ENCODE assay signal across 19 mouse cellular contexts in the genomic region with DNA sequence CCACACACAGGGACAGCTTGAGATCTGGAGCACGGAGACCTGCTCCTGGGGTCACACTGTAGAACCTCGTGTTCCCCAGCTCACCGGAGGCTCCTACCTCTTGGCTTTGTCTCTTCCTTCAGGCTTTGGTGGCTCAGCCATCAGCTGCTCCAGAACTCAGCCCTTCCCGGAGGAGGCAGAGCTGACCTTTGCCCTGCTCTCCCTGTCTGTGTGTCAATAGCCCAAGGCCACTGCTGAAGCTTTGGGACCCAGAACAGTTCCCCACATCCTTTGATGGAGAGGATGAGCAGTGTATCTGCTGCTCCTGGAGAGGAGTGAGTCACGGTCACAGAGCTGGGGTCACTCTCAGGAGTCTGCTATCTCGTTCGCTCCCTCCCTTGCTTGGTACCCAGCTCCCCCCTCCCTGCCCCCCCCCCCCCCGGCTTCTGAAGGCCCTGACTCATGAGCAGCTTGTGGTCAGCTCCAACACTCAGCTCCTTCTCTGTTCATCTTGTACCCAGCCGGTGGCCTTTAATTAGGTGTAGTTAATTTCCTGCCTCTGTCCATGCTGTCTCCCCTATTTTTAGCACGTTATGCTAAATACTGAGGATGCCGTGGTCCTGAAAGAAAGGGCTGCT. TPM values are rescaled to one million over a fixed set of nuclear protein-coding genes. Genes with fewer than 3 reads are reported as not detected.
A peak's percentile ranks its signal among the peaks of the same experiment; 100 is the strongest.
DNase-seq lines count a peak whose midpoint lies in the region; ATAC-seq and TF ChIP-seq lines count a peak whose summit lies in the region.
"Had no signal": no experiment of that assay in that cellular context is flagged by ENCODE, and none has a peak within 500 bp of the region (broad histone marks: within the 10 kb centered on the region; RNA-seq: fewer than 3 reads in every experiment).

No protein-coding gene starts in this region.

- peak; percentile 48; the same call in 1 of the 2 replicates for ATAC-seq in lung, embryonic 14.5 days (ENCODE audit: insufficient read depth)
- ATAC-seq in CD4-positive, CD25-positive, alpha-beta regulatory T cell, adult 4 months = no peak
- ATAC-seq: hindbrain, postnatal 0 days had no signal

- H3K4me3 ChIP-seq in lung, embryonic 14.5 days (ENCODE audit: low read depth, low read length) = no peak overlapping the region
- H3K4me3 ChIP-seq: forebrain, embryonic 12.5 days; heart, embryonic 13.5 days; limb, embryonic 15.5 days; neural tube, embryonic 12.5 days had no signal

- no peaks in the 10 kb centered on the region for H3K9me3 ChIP-seq in lung, embryonic 14.5 days (ENCODE audit: low read depth, low read length)
- H3K9me3 ChIP-seq: limb, embryonic 15.5 days had no signal

- peak overlapping the region; percentile 36; the same call in 1 of the 2 replicates for H3K4me2 ChIP-seq in lung, embryonic 14.5 days
- H3K4me2 ChIP-seq: forebrain, embryonic 12.5 days; heart, embryonic 13.5 days; limb, embryonic 15.5 days; neural tube, embryonic 12.5 days had no signal

- 36% methylated on average over 10 of the region's 11 CpGs for WGBS in lung, embryonic 14.5 days

- no peaks in the 10 kb centered on the region for H3K36me3 ChIP-seq in lung, embryonic 14.5 days (ENCODE audit: insufficient read depth)
- H3K36me3 ChIP-seq: forebrain, embryonic 12.5 days; G1E; heart, embryonic 13.5 days; limb, embryonic 15.5 days; neural tube, embryonic 12.5 days had no signal

- H3K4me1 ChIP-seq in lung, embryonic 14.5 days (ENCODE audit: insufficient read depth) = peaks cover 10% of the 10 kb centered on the region
- H3K4me1 ChIP-seq: forebrain, embryonic 12.5 days; limb, embryonic 15.5 days; neural tube, embryonic 12.5 days had no signal

- H3K27me3 ChIP-seq in lung, embryonic 14.5 days (ENCODE audit: insufficient read depth, low read length) = no peaks in the 10 kb centered on the region
- H3K27me3 ChIP-seq: forebrain, embryonic 12.5 days; limb, embryonic 15.5 days; neural tube, embryonic 12.5 days had no signal

- no peak overlapping the region for H3K9ac ChIP-seq in lung, embryonic 14.5 days
- H3K9ac ChIP-seq: forebrain, embryonic 12.5 days; limb, embryonic 15.5 days; neural tube, embryonic 12.5 days had no signal

- TF ChIP-seq CTCF in lung, embryonic 14.5 days (IDR thresholded peaks at IDR 0.05; ENCODE audit: low read depth) = no peak

- peak; percentile 51 for DNase-seq in embryo, embryonic 10 days (ENCODE audit: low spot score)
- no peak for DNase-seq in embryo, embryonic 9.5 days (ENCODE audit: extremely low spot score)
- DNase-seq in lung, embryonic 14.5 days = peak; percentile 76
- DNase-seq in lung, postnatal 25 days (ENCODE audit: low spot score) = no peak
- peak; percentile 66 for DNase-seq in 416B (ENCODE audit: low read depth)
- peak; percentile 28 for DNase-seq in lung, postnatal 36 days
- DNase-seq in thymus, postnatal 0 days (ENCODE audit: low spot score) = no peak
- DNase-seq: cerebellum, adult 9-10 months; embryo, embryonic 11 days; heart, postnatal 36 days; kidney, adult 11 months; thymus, adult 18-20 months had no signal

- H3K27ac ChIP-seq in lung, embryonic 14.5 days (ENCODE audit: low read depth) = peak overlapping the region; percentile 79
- H3K27ac ChIP-seq: forebrain, embryonic 12.5 days; heart, embryonic 13.5 days; hindbrain, postnatal 0 days; limb, embryonic 15.5 days; neural tube, embryonic 12.5 days had no signal

RNA-seq across cellular contexts. Expression of gene Ptpn1, which starts 54.5 kb away (rescaled TPM):
- 59.3 and 61.3 TPM in 2 replicates for polyA plus RNA-seq in lung, embryonic 14.5 days (2014; fragmentation: Nextera tagmentation; extraction: Ambion mirVana)
- polyA plus RNA-seq in thymus, postnatal 0 days (2015; fragmentation: Nextera tagmentation; extraction: Ambion mirVana) = 102 and 110 TPM in 2 replicates
- polyA plus RNA-seq in CD4-positive, CD25-positive, alpha-beta regulatory T cell, adult 4 months (2017; shearing (Covaris generic)) = 100 to 1,000 TPM in 1 of 2 experiments, 10 to 100 TPM in 1; 99.2 to 126 TPM

Comparison
In these comparisons a context has a peak if more than half of its experiments do, and no peak if none do; other contexts are left out.
1. DNase-seq: peak in embryo, embryonic 10 days (single experiment), lung, embryonic 14.5 days (single experiment), 416B (single experiment) and lung, postnatal 36 days (single experiment); none in embryo, embryonic 9.5 days (single experiment), lung, postnatal 25 days (single experiment) and thymus, postnatal 0 days (single experiment).